Comparison of ENCODE assay signal across 22 mouse cellular contexts in the genomic region with DNA sequence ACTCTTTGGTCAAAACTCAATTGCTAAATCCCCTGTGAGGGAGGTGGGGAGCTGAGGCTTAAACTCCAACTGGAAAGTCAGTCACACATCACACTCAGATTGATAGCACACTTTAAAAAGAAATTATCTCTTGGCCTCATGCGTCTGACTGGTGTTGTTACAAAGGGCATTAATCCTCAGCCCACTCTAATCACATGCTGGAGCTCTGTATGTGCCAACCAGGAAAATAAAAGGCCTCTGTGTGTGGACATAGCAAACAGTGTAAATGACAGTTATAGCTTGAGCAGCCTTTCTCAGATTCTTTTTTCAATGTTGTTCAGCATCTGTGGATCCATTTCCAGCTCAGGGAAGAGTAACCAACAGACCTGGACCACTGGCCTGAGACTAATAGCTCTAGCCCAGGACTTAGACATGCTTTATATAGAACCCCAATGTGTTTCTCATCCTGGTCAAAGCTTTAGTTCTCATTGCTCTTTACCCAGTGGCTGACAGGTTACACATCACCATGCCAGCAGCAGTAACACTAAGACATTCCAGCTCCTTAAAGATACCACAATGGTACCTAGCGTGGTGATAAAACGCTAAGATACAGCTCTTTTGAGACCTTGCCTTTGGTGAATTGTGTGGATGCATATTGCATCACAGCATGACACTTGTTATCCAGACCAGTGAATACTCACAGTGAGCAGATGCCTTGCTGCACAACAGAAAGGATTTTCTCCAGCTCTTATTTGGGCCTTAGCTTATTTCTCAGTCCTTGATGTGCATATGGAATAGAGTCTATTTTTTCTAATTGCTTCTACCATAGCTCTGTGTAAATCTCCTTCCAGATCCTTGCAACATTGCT.
DNase-seq lines count a peak whose midpoint lies in the region; ATAC-seq and TF ChIP-seq lines count a peak whose summit lies in the region.
"Had no signal": no experiment of that assay in that cellular context is flagged by ENCODE, and none has a peak within 500 bp of the region (broad histone marks: within the 10 kb centered on the region; RNA-seq: fewer than 3 reads in every experiment).

No protein-coding gene starts in this region.

- H3K36me3 ChIP-seq in hindbrain, postnatal 0 days (ENCODE audit: insufficient read depth, low read length), result no peaks in the 10 kb centered on the region
- no peaks in the 10 kb centered on the region for H3K36me3 ChIP-seq in hindbrain, embryonic 12.5 days
- H3K36me3 ChIP-seq: embryonic facial prominence, embryonic 13.5 days; forebrain, embryonic 12.5 days; G1E; liver, embryonic 15.5 days; lung, embryonic 15.5 days had no signal

- H3K9me3 ChIP-seq in hindbrain, postnatal 0 days (ENCODE audit: low read length), result no peaks in the 10 kb centered on the region
- H3K9me3 ChIP-seq in hindbrain, embryonic 12.5 days (replicated peaks), result no peaks in the 10 kb centered on the region
- H3K9me3 ChIP-seq: embryonic facial prominence, embryonic 13.5 days; forebrain, embryonic 12.5 days; liver, embryonic 15.5 days; lung, embryonic 15.5 days; megakaryocyte, embryonic 14.5 days had no signal

- H3K4me1 ChIP-seq in hindbrain, postnatal 0 days (ENCODE audit: insufficient read depth, low read length), result no peaks in the 10 kb centered on the region
- no peaks in the 10 kb centered on the region for H3K4me1 ChIP-seq in hindbrain, embryonic 12.5 days
- H3K4me1 ChIP-seq in cerebellum, adult 2 months (ENCODE audit: control insufficient read depth, insufficient read depth, low read length), result peaks cover 9% of the 10 kb centered on the region; the same call in 1 of the 2 replicates
- H3K4me1 ChIP-seq: embryonic facial prominence, embryonic 13.5 days; liver, embryonic 15.5 days; lung, embryonic 15.5 days; megakaryocyte, embryonic 14.5 days had no signal

- no peak for TF ChIP-seq CTCF in hindbrain, postnatal 0 days (IDR thresholded peaks at IDR 0.05; ENCODE audit: low read depth)
- no peak for TF ChIP-seq CTCF in brain, embryonic 14.5 days (IDR thresholded peaks at IDR 0.05; ENCODE audit: borderline replicate concordance, extremely low read depth, insufficient read depth, insufficient read length)
- TF ChIP-seq CTCF in cerebellum, adult 2 months (IDR thresholded peaks at IDR 0.05; ENCODE audit: borderline replicate concordance, insufficient read depth, low read depth, low read length), result no peak

- peak overlapping the region; percentile 54 for H3K27ac ChIP-seq in hindbrain, postnatal 0 days
- H3K27ac ChIP-seq in hindbrain, embryonic 12.5 days, result no peak overlapping the region
- H3K27ac ChIP-seq in cerebellum, adult 2 months (ENCODE audit: insufficient read depth, low read length), result peak overlapping the region; percentile 6; the same call in 1 of the 2 replicates
- H3K27ac ChIP-seq: embryonic facial prominence, embryonic 13.5 days; forebrain, embryonic 12.5 days; gastrocnemius, adult 2 months; liver, embryonic 15.5 days; lung, embryonic 15.5 days had no signal

- H3K9ac ChIP-seq in hindbrain, postnatal 0 days (replicated peaks; ENCODE audit: low read length), result no peak overlapping the region
- no peak overlapping the region for H3K9ac ChIP-seq in hindbrain, embryonic 12.5 days
- H3K9ac ChIP-seq: embryonic facial prominence, embryonic 13.5 days; forebrain, embryonic 12.5 days; liver, embryonic 15.5 days; lung, embryonic 15.5 days had no signal

- no peak for TF ChIP-seq POLR2A in brain, embryonic 14.5 days (IDR thresholded peaks at IDR 0.05; ENCODE audit: borderline replicate concordance, extremely low read depth, insufficient read depth, insufficient read length, poor library complexity, severe bottlenecking)
- no peak for TF ChIP-seq POLR2A in cerebellum, adult 2 months (IDR thresholded peaks at IDR 0.05; ENCODE audit: borderline replicate concordance, insufficient read depth, low read length)

- ATAC-seq in hindbrain, postnatal 0 days, result peak; percentile 75
- ATAC-seq in hindbrain, embryonic 12.5 days (ENCODE audit: low FRiP score), result no peak
- ATAC-seq: intestine, postnatal 0 days had no signal

- H3K4me3 ChIP-seq in hindbrain, postnatal 0 days (ENCODE audit: low read length), result no peak overlapping the region
- no peak overlapping the region for H3K4me3 ChIP-seq in hindbrain, embryonic 12.5 days
- no peak overlapping the region for H3K4me3 ChIP-seq in cerebellum, adult 2 months (replicated peaks; ENCODE audit: insufficient read depth, low read depth, low read length)
- H3K4me3 ChIP-seq: embryonic facial prominence, embryonic 13.5 days; erythroblast, embryonic 14.5 days; forebrain, embryonic 12.5 days; gastrocnemius, adult 2 months; liver, embryonic 15.5 days; lung, embryonic 15.5 days; megakaryocyte, embryonic 14.5 days had no signal

- WGBS in hindbrain, postnatal 0 days, result 38% methylated on average over 3 of the region's 3 CpGs
- 64% methylated on average over 3 of the region's 3 CpGs for WGBS in hindbrain, embryonic 12.5 days
- WGBS in cerebellum, adult 2 months, result 15% methylated on average over 3 of the region's 3 CpGs

- peak; percentile 64 for DNase-seq in hindbrain, postnatal 0 days (ENCODE audit: low spot score)
- peak; percentile 31 for DNase-seq in brain, embryonic 14.5 days (ENCODE audit: low read depth)
- DNase-seq in cerebellum, adult 2 months, result peak; percentile 41 to 69
- DNase-seq in cerebellum, postnatal 25 days, result peak; percentile 26 to 49
- no peak for DNase-seq in kidney, adult 18-20 months
- DNase-seq in kidney, postnatal 25 days, result no peak
- DNase-seq: adrenal gland, adult 2 months; gastrocnemius, adult 2 months; layer of hippocampus, adult 9-11 months; liver; lung, postnatal 36 days; right cerebral cortex, postnatal 14 days had no signal

- H3K4me2 ChIP-seq in hindbrain, postnatal 0 days (ENCODE audit: low read depth, low read length), result no peak overlapping the region
- no peak overlapping the region for H3K4me2 ChIP-seq in hindbrain, embryonic 12.5 days (replicated peaks)
- H3K4me2 ChIP-seq: embryonic facial prominence, embryonic 13.5 days; forebrain, embryonic 12.5 days; liver, embryonic 15.5 days; lung, embryonic 15.5 days had no signal

- H3K27me3 ChIP-seq in hindbrain, postnatal 0 days (ENCODE audit: insufficient read depth, low read length), result no peaks in the 10 kb centered on the region
- no peaks in the 10 kb centered on the region for H3K27me3 ChIP-seq in hindbrain, embryonic 12.5 days
- no peaks in the 10 kb centered on the region for H3K27me3 ChIP-seq in cerebellum, adult 2 months (ENCODE audit: control insufficient read depth, insufficient read depth, low read length)
- H3K27me3 ChIP-seq: CH12.LX; embryonic facial prominence, embryonic 13.5 days; forebrain, embryonic 12.5 days; liver, embryonic 15.5 days; lung, embryonic 15.5 days; megakaryocyte, embryonic 14.5 days had no signal

Comparison
In these comparisons a context has a peak if more than half of its experiments do, and no peak if none do; other contexts are left out.
1. DNase-seq: peak in hindbrain, postnatal 0 days (single experiment), brain, embryonic 14.5 days (single experiment), cerebellum, adult 2 months (2 of 2) and cerebellum, postnatal 25 days (2 of 2); none in kidney, adult 18-20 months (single experiment) and kidney, postnatal 25 days (0 of 2).